Mouse (Mus musculus) olfactory bulb, adult 2 months (tissue): ENCODE results near the gene Rnpepl1. TPM values are rescaled to one million over a fixed set of nuclear protein-coding genes. Genes with fewer than 3 reads are reported as not detected.

Experiments
- H3K27ac ChIP-seq: fragments of 200-500 bp; 2 replicates; pipeline ENCODE4 v1.5.1; 2012; ENCODE audit warnings: low read depth, low read length; ENCODE audit not compliant: insufficient read depth
- H3K4me1 ChIP-seq: fragments of 200-500 bp; 2 replicates; pipeline ENCODE4 v1.6.1; 2012; ENCODE audit warnings: low read length; ENCODE audit not compliant: control insufficient read depth, insufficient read depth
- H3K4me3 ChIP-seq: fragments of 200-500 bp; 2 replicates; pipeline ENCODE4 v1.5.1; 2012; ENCODE audit warnings: mild to moderate bottlenecking, low read depth, low read length, moderate library complexity; ENCODE audit not compliant: insufficient read depth
- CTCF ChIP-seq: fragments of 200-500 bp; IDR thresholded peaks from 2 replicates; pipeline ENCODE4 v1.5.1; 2012; ENCODE audit warnings: low read depth, mild to moderate bottlenecking, low read length, moderate library complexity; ENCODE audit not compliant: insufficient read depth
- POLR2A ChIP-seq: fragments of 200-500 bp; IDR thresholded peaks from 2 replicates; pipeline ENCODE4 v1.6.1; 2012; ENCODE audit warnings: mild to moderate bottlenecking, low read depth, low read length, moderate library complexity; ENCODE audit not compliant: insufficient read depth
- WGBS: fragments of 180-500 bp; shearing (Covaris S2); methylation state at CpG from one replicate; pipeline ENCODE4 v1.1.7; 2018; 5-methylcytosine and 5-hydroxymethylcytosine counted together
- polyA plus RNA-seq: library from polyadenylated mRNA; stranded (reverse); fragments of >200 nt; gene quantifications from 2 replicates; pipeline ENCODE4 v1.2.4, GENCODE M21; 2012; ENCODE audit warnings: low replicate concordance; ENCODE audit not compliant: missing spikeins, insufficient read depth, insufficient read length

The Rnpepl1 gene
- polyA plus RNA-seq, 1 experiment, result not detected

GRCm38 (mm10) chr1:92878066-92878741, 32.4 kb upstream of the Rnpepl1 start:
- Histone ChIP-seq H3K4me1 (0 out of 2 replicates have a peak, but pooled peaks cover 6% of the 10 kb centered on the region), H3K4me3 (no peak overlapping the region), H3K27ac (no peak overlapping the region)
- 91% methylated on average over 13 of the region's 13 CpGs for WGBS
- TF ChIP-seq CTCF, result no peak

DNA sequence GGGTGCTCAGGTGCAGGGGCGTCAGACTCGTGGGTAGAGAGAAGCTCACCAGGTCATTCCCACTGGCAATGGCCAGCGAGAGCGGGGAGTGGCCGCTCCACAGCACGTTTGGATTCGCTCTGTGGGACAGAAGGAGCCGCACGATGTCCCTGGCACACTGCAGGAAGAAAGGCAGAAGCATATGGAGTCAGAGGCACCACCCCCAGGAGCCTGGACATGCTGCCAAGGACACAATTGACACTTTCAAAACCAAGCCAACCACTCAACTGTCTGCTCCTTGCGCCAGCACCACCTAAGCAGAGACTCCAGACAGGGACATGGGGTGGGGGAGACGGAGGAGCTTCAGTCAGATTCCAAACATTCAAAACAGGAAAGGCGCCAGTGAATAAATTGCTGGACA, 31.3 kb upstream of the Rnpepl1 start:
- H3K27ac ChIP-seq, result no peak overlapping the region
- WGBS, result 82% methylated on average over 12 of the region's 12 CpGs
- H3K4me3 ChIP-seq, result no peak overlapping the region
- TF ChIP-seq CTCF (no peak), POLR2A (no peak)
- H3K4me1 ChIP-seq, result 0 out of 2 replicates have a peak, but pooled peaks cover 6% of the 10 kb centered on the region

DNA sequence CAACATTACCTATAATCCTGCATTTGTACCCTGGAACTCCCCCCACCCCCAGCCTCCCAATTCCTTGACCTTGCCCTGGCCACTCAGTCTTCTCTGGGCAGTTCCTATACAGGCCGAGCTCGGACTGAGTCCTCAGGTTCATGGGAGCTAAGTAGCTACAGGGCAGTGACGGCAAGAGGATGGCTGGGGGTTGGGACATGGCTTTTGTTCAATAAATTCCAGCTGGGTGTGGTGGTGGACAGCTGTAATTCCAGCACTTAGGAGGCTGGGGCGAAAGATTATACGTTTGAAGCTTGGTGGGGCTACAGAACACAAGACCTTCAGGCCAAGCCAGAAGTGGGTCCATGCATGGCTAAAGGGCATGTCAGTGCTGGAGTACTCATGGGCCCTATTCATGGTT, 30.5 kb upstream of the Rnpepl1 start:
- H3K27ac ChIP-seq, result no peak overlapping the region
- WGBS, result 88% methylated on average over 5 of the region's 5 CpGs
- 0 out of 2 replicates have a peak, but pooled peaks cover 6% of the 10 kb centered on the region for H3K4me1 ChIP-seq
- no peak overlapping the region for H3K4me3 ChIP-seq
- TF ChIP-seq POLR2A (no peak), CTCF (no peak)

- WGBS, result 90% methylated on average over 6 of the region's 6 CpGs
- no peaks in the 10 kb centered on the region for H3K4me1 ChIP-seq
- H3K27ac ChIP-seq, result no peak overlapping the region
- TF ChIP-seq POLR2A (no peak), CTCF (no peak)
- no peak overlapping the region for H3K4me3 ChIP-seq
These were observed 28.6 kb upstream of the Rnpepl1 start for GRCm38 (mm10) chr1:92881982-92882381.

GRCm38 (mm10) chr1:92888901-92889655, 21.5 kb upstream of the Rnpepl1 start:
- TF ChIP-seq CTCF (no peak), POLR2A (no peak)

GRCm38 (mm10) chr1:92892791-92893190, 17.8 kb upstream of the Rnpepl1 start:
- Histone ChIP-seq H3K4me1 (no peaks in the 10 kb centered on the region), H3K4me3 (no peak overlapping the region), H3K27ac (no peak overlapping the region)
- WGBS, result 67% methylated on average over 3 of the region's 3 CpGs
- TF ChIP-seq POLR2A, result no peak
- no peak for TF ChIP-seq CTCF

More at GRCm38 (mm10) chr1:92888901-92889655, 21.5 kb upstream of the Rnpepl1 start:
- H3K4me1 ChIP-seq, result no peaks in the 10 kb centered on the region
- no peak overlapping the region for H3K27ac ChIP-seq
- 72% methylated on average over 7 of the region's 7 CpGs for WGBS
- H3K4me3 ChIP-seq, result no peak overlapping the region

DNA sequence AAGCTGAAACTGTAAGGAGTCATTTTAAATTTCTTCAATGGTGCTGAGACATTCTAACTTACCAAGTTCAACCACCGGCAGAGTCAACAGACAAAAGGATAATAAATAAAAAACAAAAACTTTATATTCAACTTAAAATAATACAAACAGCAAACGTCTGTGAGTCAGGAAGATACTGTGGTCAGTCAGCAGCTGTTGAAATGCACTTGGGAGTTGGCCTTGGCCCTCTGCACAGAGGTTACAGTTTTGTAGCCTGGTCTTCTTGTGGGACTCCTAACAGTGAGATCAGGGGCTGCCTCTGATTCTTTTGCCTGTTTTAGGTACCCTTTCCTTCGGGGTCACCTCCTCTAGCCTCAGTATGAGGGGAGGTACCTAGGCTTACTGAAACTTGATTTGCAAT, 16.7 kb upstream of the Rnpepl1 start:
- TF ChIP-seq CTCF (no peak), POLR2A (no peak)
- WGBS, result 76% methylated on average over 3 of the region's 3 CpGs

DNA sequence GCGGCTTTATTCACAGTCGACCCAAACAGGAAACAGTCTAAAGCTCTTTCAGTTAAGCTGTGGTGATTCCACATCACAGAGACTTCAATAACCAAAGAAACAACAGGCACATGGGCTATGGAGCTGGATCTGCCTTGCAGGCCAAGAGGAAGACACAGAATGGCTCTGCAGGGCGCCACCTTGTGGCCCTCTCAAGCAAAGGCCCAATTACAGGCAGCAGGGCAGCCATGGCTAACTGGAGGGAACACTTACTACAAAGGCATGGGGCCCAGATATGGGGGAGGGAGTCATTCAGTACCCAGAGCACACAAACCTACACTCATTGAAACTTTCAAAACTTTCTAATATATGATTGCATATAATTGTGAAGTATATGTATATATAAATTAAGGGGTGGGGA, 15.5 kb upstream of the Rnpepl1 start:
- peak; percentile 73 for TF ChIP-seq CTCF
- no peak for TF ChIP-seq POLR2A
- no peak overlapping the region for H3K27ac ChIP-seq
- no peaks in the 10 kb centered on the region for H3K4me1 ChIP-seq
- WGBS, result 15% methylated on average over 3 of the region's 3 CpGs
- H3K4me3 ChIP-seq, result no peak overlapping the region

More for the DNA sequence above, 16.7 kb upstream of the Rnpepl1 start:
- Histone ChIP-seq H3K4me1 (no peaks in the 10 kb centered on the region), H3K4me3 (no peak overlapping the region), H3K27ac (no peak overlapping the region)

DNA sequence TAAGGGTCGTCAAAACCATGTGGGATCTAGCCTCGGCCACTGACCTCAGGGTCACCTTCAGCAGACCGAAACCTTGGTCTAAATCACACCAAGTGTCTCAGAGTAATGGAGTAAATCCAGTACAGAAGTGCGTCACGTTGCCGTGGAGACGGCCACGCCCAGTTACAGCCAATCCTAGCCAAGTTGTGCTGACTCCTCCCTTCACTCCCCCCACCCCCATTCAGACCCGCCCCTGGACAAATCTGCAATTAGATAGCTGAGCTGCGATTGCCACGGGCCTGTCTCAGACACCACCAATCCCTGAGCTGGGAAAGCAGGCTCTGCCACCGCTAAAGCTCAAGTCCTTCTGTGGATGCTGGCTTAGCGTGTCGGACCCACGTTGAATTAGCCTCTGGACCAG, 7.8 kb upstream of the Rnpepl1 start, which contains the start of gene Ankmy1:
Ankmy1 (minus strand) TSS at position 121 of the 400 bp plus-strand sequence.
- no peak for TF ChIP-seq CTCF
- TF ChIP-seq POLR2A, result no peak
- Histone ChIP-seq H3K27ac (peak within 1 kb of the TSS; percentile 7), H3K4me3 (peak within 1 kb of the TSS; percentile 28), H3K4me1 (peaks cover 14% of the 10 kb centered on the region)
- 2% methylated on average over 15 of the region's 15 CpGs for WGBS
